Mouse (Mus musculus): ENCODE measurements around the gene Cyld. TPM values are rescaled to one million over a fixed set of nuclear protein-coding genes. Genes with fewer than 3 reads are reported as not detected.
"Not testable (repeated sequence)": the region's sequence is repeated elsewhere in the genome, so short reads cannot be mapped to it uniquely, and the experiment has no call there.

Gene Cyld
- polyA plus RNA-seq, 1 experiment from 2014 or later = 12.8 TPM

- Histone ChIP-seq H3K4me1 (ENCODE audit: control insufficient read depth, insufficient read depth, low read length) (no peaks in the 10 kb centered on the region; the same call in 1 of the 2 replicates), H3K36me3 (ENCODE audit: control insufficient read depth, insufficient read depth, low read length) (no peaks in the 10 kb centered on the region), H3K9me3 (ENCODE audit: control insufficient read depth, low read length) (0 out of 2 replicates have a peak, but pooled peaks cover 2% of the 10 kb centered on the region), H3K4me3 (ENCODE audit: low read length) (no peak overlapping the region), H3K27ac (ENCODE audit: low read length) (no peak overlapping the region), H3K27me3 (replicated peaks; ENCODE audit: control insufficient read depth, insufficient read depth, low read length) (no peaks in the 10 kb centered on the region), H3K9ac (ENCODE audit: low read depth, low read length) (no peak overlapping the region), H3K4me2 (ENCODE audit: low read depth, low read length) (no peak overlapping the region)
- 80% methylated on average over 7 of the region's 7 CpGs for WGBS
- ATAC-seq = no peak
Measured at GRCm38 (mm10) chr8:88771241-88771640, 74.4 kb downstream of the Cyld start.

DNA sequence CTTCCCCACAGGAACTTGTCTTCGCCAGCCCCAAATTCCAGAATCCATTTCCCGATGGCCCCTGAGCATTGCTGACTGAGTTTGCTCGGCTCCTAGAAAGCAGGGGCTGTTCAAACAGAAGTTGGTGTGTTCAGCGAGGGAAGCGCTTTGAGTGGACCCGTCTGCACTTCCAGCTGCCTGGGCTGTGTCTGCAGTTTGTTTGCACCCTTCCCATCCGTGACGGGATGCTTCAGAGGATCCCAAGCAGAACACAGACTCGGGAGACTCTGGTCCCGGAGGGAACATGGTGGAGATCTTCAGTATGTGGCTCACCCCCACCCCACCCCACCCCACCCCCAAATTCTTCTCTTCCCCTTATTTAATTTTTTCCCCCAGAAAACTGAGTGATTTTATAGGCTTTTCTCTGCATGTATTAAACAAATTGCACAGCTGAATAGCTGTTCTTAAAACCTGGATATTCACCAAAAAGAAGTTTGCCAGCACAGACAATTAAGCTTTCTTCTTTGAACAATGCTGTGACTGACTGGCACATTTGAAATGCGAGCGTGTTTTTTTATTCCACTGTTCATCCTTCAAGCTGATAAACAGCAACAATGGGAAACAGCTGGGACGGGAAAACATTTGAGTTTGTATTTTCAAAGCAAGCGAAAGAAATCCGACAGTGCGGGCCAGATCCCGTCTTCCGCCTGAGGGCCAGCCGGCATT is 77.9 kb downstream of the Cyld start:
- H3K4me3 ChIP-seq (ENCODE audit: low read length) = no peak overlapping the region
- H3K9ac ChIP-seq (ENCODE audit: low read depth, low read length) = no peak overlapping the region
- 39% methylated on average over 19 of the region's 19 CpGs for WGBS
- ATAC-seq = no peak
- no peaks in the 10 kb centered on the region for H3K36me3 ChIP-seq (ENCODE audit: control insufficient read depth, insufficient read depth, low read length)
- H3K27ac ChIP-seq (ENCODE audit: low read length) = no peak overlapping the region
- no peaks in the 10 kb centered on the region; the same call in 1 of the 2 replicates for H3K4me1 ChIP-seq (ENCODE audit: control insufficient read depth, insufficient read depth, low read length)
- no peak overlapping the region for H3K4me2 ChIP-seq (ENCODE audit: low read depth, low read length)
- no peaks in the 10 kb centered on the region for H3K27me3 ChIP-seq (replicated peaks; ENCODE audit: control insufficient read depth, insufficient read depth, low read length)
- H3K9me3 ChIP-seq (ENCODE audit: control insufficient read depth, low read length) = 0 out of 2 replicates have a peak, but pooled peaks cover 2% of the 10 kb centered on the region

- WGBS = 54% methylated on average over 7 of the region's 7 CpGs
- Histone ChIP-seq H3K4me2 (ENCODE audit: low read depth, low read length) (no peak overlapping the region), H3K27me3 (replicated peaks; ENCODE audit: control insufficient read depth, insufficient read depth, low read length) (no peaks in the 10 kb centered on the region)
Measured at GRCm38 (mm10) chr8:88775298-88775646, 78.4 kb downstream of the Cyld start.

DNA sequence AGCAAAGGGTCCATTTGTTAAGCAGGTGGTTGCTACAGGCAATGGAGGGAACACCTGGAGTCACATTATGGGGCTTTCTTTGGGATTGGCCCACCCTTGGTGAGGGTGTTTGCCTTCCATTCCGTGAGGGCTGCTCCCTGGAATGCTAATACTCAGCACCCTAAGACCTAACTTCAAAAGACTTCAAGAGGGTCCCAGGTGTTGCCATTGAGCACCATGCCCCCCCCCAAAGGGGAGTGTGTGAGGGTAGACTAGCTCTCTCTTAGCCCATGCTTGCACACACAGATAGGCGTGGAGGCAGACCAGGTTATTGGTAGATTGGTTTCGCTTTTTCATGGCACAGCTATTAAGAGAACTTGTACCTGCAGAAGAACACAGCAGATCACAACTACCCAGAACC is 83.3 kb downstream of the Cyld start:
- 80% methylated on average over 3 of the region's 3 CpGs for WGBS
- ATAC-seq = no peak
- Histone ChIP-seq H3K27me3 (replicated peaks; ENCODE audit: control insufficient read depth, insufficient read depth, low read length) (no peaks in the 10 kb centered on the region), H3K9ac (ENCODE audit: low read depth, low read length) (no peak overlapping the region), H3K4me1 (ENCODE audit: control insufficient read depth, insufficient read depth, low read length) (no peaks in the 10 kb centered on the region), H3K27ac (ENCODE audit: low read length) (no peak overlapping the region), H3K4me3 (ENCODE audit: low read length) (no peak overlapping the region), H3K36me3 (ENCODE audit: control insufficient read depth, insufficient read depth, low read length) (no peaks in the 10 kb centered on the region), H3K4me2 (ENCODE audit: low read depth, low read length) (no peak overlapping the region), H3K9me3 (ENCODE audit: control insufficient read depth, low read length) (no peaks in the 10 kb centered on the region)

More at GRCm38 (mm10) chr8:88775298-88775646, 78.4 kb downstream of the Cyld start:
- ATAC-seq = no peak
- Histone ChIP-seq H3K27ac (ENCODE audit: low read length) (no peak overlapping the region), H3K9me3 (ENCODE audit: control insufficient read depth, low read length) (no peaks in the 10 kb centered on the region), H3K4me3 (ENCODE audit: low read length) (no peak overlapping the region), H3K36me3 (ENCODE audit: control insufficient read depth, insufficient read depth, low read length) (no peaks in the 10 kb centered on the region), H3K4me1 (ENCODE audit: control insufficient read depth, insufficient read depth, low read length) (no peaks in the 10 kb centered on the region; the same call in 1 of the 2 replicates), H3K9ac (ENCODE audit: low read depth, low read length) (no peak overlapping the region)

GRCm38 (mm10) chr8:88781283-88781682 is 84.5 kb downstream of the Cyld start:
- no peaks in the 10 kb centered on the region for H3K4me1 ChIP-seq (ENCODE audit: control insufficient read depth, insufficient read depth, low read length)
- whole genome bisulfite sequencing = 69% methylated on average over 5 of the region's 5 CpGs
- no peaks in the 10 kb centered on the region for H3K36me3 ChIP-seq (ENCODE audit: control insufficient read depth, insufficient read depth, low read length)

DNA sequence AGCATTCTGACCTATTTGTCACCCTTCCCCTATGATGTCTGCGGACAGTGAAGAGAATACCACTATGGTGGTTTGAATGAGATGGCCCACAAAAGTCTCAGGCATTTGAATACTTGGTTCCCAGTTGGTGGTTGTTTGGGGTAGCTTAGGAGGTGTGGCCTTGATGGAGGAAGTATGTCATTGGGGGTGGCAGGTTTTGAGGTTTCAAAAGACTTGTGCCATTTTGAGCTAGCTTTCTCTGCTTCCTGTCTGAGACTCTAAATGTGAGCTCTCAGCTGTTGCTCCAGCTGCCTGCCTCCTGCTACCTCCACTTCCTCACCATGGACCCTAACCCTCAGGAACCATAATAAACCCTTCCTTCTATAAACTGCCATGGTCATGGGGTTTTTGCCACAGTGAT is 86.9 kb downstream of the Cyld start:
- Histone ChIP-seq H3K9me3 (ENCODE audit: control insufficient read depth, low read length) (no peaks in the 10 kb centered on the region), H3K4me1 (ENCODE audit: control insufficient read depth, insufficient read depth, low read length) (no peaks in the 10 kb centered on the region), H3K27ac (ENCODE audit: low read length) (no peak overlapping the region), H3K4me3 (ENCODE audit: low read length) (no peak overlapping the region), H3K36me3 (ENCODE audit: control insufficient read depth, insufficient read depth, low read length) (no peaks in the 10 kb centered on the region), H3K9ac (ENCODE audit: low read depth, low read length) (no peak overlapping the region), H3K4me2 (ENCODE audit: low read depth, low read length) (no peak overlapping the region), H3K27me3 (replicated peaks; ENCODE audit: control insufficient read depth, insufficient read depth, low read length) (no peaks in the 10 kb centered on the region)
- ATAC-seq = no peak
- WGBS = 94% methylated on average over 1 of the region's 1 CpGs

More at GRCm38 (mm10) chr8:88781283-88781682, 84.5 kb downstream of the Cyld start:
- H3K9ac ChIP-seq (ENCODE audit: low read depth, low read length) = no peak overlapping the region
- no peak for ATAC-seq
- H3K4me3 ChIP-seq (ENCODE audit: low read length) = no peak overlapping the region
- H3K4me2 ChIP-seq (ENCODE audit: low read depth, low read length) = no peak overlapping the region
- no peak overlapping the region for H3K27ac ChIP-seq (ENCODE audit: low read length)
- no peaks in the 10 kb centered on the region for H3K27me3 ChIP-seq (replicated peaks; ENCODE audit: control insufficient read depth, insufficient read depth, low read length)
- no peaks in the 10 kb centered on the region for H3K9me3 ChIP-seq (ENCODE audit: control insufficient read depth, low read length)

- not testable (repeated sequence) for H3K4me2 ChIP-seq (ENCODE audit: low read depth, low read length); H3K9ac ChIP-seq (ENCODE audit: low read depth, low read length); H3K4me1 ChIP-seq (ENCODE audit: control insufficient read depth, insufficient read depth, low read length); H3K36me3 ChIP-seq (ENCODE audit: control insufficient read depth, insufficient read depth, low read length); H3K9me3 ChIP-seq (ENCODE audit: control insufficient read depth, low read length); H3K4me3 ChIP-seq (ENCODE audit: low read length); H3K27me3 ChIP-seq (replicated peaks; ENCODE audit: control insufficient read depth, insufficient read depth, low read length); H3K27ac ChIP-seq (ENCODE audit: low read length); ATAC-seq
- WGBS = 75% methylated on average over 3 of the region's 3 CpGs
Measured at GRCm38 (mm10) chr8:88788335-88788734, 91.5 kb downstream of the Cyld start.

- Histone ChIP-seq H3K4me1 (ENCODE audit: control insufficient read depth, insufficient read depth, low read length) (no peaks in the 10 kb centered on the region; the same call in 1 of the 2 replicates), H3K36me3 (ENCODE audit: control insufficient read depth, insufficient read depth, low read length) (no peaks in the 10 kb centered on the region), H3K4me3 (ENCODE audit: low read length) (no peak overlapping the region), H3K9me3 (ENCODE audit: control insufficient read depth, low read length) (no peaks in the 10 kb centered on the region), H3K27ac (ENCODE audit: low read length) (no peak overlapping the region), H3K9ac (ENCODE audit: low read depth, low read length) (no peak overlapping the region), H3K27me3 (replicated peaks; ENCODE audit: control insufficient read depth, insufficient read depth, low read length) (no peaks in the 10 kb centered on the region), H3K4me2 (ENCODE audit: low read depth, low read length) (no peak overlapping the region)
- WGBS = 55% methylated on average over 8 of the region's 8 CpGs
- ATAC-seq = no peak
Measured at GRCm38 (mm10) chr8:88792691-88793323, 96.0 kb downstream of the Cyld start.

- ATAC-seq = no peak
- WGBS = 78% methylated on average over 9 of the region's 9 CpGs
- no peaks in the 10 kb centered on the region; the same call in 1 of the 2 replicates for H3K4me1 ChIP-seq (ENCODE audit: control insufficient read depth, insufficient read depth, low read length)
- no peaks in the 10 kb centered on the region for H3K27me3 ChIP-seq (replicated peaks; ENCODE audit: control insufficient read depth, insufficient read depth, low read length)
- H3K27ac ChIP-seq (ENCODE audit: low read length) = no peak overlapping the region
- H3K9me3 ChIP-seq (ENCODE audit: control insufficient read depth, low read length) = no peaks in the 10 kb centered on the region
- H3K4me2 ChIP-seq (ENCODE audit: low read depth, low read length) = no peak overlapping the region
- no peaks in the 10 kb centered on the region for H3K36me3 ChIP-seq (ENCODE audit: control insufficient read depth, insufficient read depth, low read length)
- no peak overlapping the region for H3K4me3 ChIP-seq (ENCODE audit: low read length)
- H3K9ac ChIP-seq (ENCODE audit: low read depth, low read length) = no peak overlapping the region
Measured at GRCm38 (mm10) chr8:88793324-88793722, 96.5 kb downstream of the Cyld start.
